Mouse (Mus musculus): Measurements from ENCODE around the gene Lrfn4.

Gene Lrfn4

GRCm38 (mm10) chr19:4570237-4570613 is 45.2 kb downstream of the Lrfn4 start:
- DNase-seq (ENCODE audit: low read depth, low spot score): no peak

- no peak for DNase-seq (ENCODE audit: low read depth, low spot score)
These were observed 45.9 kb downstream of the Lrfn4 start for GRCm38 (mm10) chr19:4569356-4570236.

GRCm38 (mm10) chr19:4568832-4569231 is 46.6 kb downstream of the Lrfn4 start:
- no peak for DNase-seq (ENCODE audit: low read depth, low spot score)

- no peak for DNase-seq (ENCODE audit: low read depth, low spot score)
These were observed 47.8 kb downstream of the Lrfn4 start for GRCm38 (mm10) chr19:4567665-4568064.

DNA sequence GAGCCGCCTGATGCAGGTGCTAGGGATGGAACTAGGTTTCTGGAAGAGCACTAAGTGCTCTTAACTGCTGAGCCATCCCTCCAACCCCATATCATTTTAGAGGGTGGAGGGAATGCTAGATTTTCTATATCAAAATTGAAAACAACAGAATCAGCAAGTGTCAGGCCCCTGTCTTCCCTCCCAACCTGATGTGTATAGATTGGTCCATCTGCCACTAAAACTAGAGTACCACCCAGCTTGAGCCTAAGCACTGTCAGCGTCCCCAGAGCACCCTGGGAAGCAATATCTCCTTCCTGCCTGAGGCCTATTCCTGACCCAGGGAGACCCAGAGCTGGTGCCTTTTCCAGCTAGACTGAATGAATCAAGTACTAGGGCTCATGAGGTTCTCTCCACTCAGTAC is 48.6 kb downstream of the Lrfn4 start:
- DNase-seq (ENCODE audit: low read depth, low spot score): no peak

DNA sequence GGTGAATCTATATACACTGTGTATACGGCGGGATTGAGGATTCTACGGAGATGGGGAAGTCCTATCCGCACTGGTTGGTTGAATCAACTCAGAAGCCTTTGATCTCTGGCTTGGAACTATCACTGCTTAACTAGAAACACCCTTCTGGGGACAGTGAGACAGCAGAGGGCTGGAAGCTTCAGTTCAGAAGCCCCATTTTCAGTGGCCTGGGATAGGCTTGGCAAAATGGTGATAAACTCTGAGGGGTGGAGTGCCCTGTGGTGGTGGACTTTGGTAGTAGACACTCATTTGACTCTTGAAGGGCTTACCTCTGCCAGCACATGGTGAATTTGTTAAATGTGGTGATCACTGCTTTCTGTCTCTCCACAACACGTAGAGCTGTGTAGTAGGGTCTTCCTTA is 49.8 kb downstream of the Lrfn4 start:
- DNase-seq (ENCODE audit: low read depth, low spot score): no peak

Measured in CD4-positive, CD25-positive, alpha-beta regulatory T cell, adult 2 months (primary cell).